Mouse (Mus musculus): Measurements from ENCODE around the gene Cplx2. TPM values are rescaled to one million over a fixed set of nuclear protein-coding genes. Genes with fewer than 3 reads are reported as not detected.

Cplx2 gene
- 5.5 TPM in 2 replicates for polyA plus RNA-seq (2016; fragmentation: Nextera tagmentation; extraction: Ambion mirVana)

DNA sequence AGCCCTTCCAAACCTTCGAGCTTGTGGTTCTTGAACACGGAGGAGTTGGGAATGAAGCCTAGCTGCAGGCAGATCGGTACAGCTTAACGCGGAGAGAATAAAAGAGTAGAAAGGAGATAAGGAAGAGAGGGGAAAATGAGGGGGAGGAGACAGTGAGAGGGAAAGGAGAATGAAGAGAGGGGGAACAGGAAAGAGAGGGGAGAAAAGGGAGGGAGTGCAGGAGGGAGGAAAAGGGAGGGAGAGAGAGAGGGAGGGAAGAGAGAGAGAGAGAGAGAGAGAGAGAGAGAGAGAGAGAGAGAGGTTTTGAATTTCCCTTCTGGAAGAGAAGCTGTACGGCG is at the start of gene Cplx2:
Gene Cplx2 (plus strand): TSS at position 301 of the 338 bp plus-strand sequence.
- 3% methylated on average over 7 of the region's 7 CpGs for WGBS
- Histone ChIP-seq H3K27ac (peak within 1 kb of the TSS; percentile 68), H3K4me1 (peaks cover 41% of the 10 kb centered on the region), H3K27me3 (ENCODE audit: poor library complexity, severe bottlenecking) (peaks cover 65% of the 10 kb centered on the region), H3K36me3 (replicated peaks) (no peaks in the 10 kb centered on the region), H3K9me3 (no peaks in the 10 kb centered on the region), H3K4me3 (peak within 1 kb of the TSS; percentile 53)
- DNase-seq (ENCODE audit: extremely low spot score, low spot score), result no peak

DNA sequence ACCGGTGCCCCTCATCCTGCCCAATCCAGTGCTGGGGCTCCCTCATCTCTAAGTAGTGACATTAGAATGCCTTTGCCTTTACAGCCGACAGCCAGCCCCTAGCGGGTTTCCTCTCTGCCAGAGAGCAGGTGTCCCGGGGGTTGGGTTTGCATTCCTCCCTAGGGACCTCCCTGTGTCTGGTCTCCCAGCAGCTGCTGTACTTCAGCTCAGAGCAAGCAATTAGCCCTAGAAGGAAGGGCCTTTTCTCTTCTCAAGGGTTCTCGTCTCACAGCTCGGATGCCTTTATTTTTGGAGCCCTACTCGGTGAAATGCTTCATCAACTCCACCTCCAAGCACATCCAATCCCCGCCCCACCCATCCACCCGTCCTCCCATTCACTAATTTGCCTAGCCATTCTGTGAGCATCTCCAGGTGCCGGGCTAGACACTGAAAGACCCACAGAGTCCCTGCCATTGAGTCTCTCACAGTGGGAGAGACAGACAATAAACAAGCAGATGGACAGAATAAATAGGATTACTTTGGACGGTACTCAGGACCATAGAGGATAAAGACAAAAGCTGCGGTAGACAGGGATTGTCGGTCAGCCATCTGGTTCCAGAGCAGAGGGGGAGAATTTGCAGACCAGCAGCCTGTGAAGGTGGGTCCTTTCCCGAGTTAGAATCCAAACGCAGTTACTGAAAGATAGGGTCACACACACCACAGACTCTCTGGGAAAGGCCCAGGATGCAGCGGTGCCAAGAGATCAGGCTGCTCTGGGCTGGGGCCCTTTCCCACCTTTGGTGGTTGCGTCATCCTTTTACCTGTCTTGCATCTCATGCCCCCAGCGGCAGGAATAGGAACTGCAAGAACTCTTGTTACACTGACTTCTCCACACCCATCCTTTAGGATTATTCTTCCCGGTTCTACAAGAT is 48.5 kb upstream of the Cplx2 start:
- Histone ChIP-seq H3K4me1 (peaks cover 52% of the 10 kb centered on the region), H3K9me3 (no peaks in the 10 kb centered on the region), H3K27ac (peak overlapping the region; percentile 33; the same call in 1 of the 2 replicates), H3K4me3 (no peak overlapping the region), H3K36me3 (replicated peaks) (no peaks in the 10 kb centered on the region), H3K27me3 (ENCODE audit: poor library complexity, severe bottlenecking) (peaks cover 17% of the 10 kb centered on the region; the same call in 1 of the 2 replicates)
- DNase-seq (ENCODE audit: extremely low spot score, low spot score), result peak; percentile 44
- WGBS, result 25% methylated on average over 19 of the region's 19 CpGs

DNA sequence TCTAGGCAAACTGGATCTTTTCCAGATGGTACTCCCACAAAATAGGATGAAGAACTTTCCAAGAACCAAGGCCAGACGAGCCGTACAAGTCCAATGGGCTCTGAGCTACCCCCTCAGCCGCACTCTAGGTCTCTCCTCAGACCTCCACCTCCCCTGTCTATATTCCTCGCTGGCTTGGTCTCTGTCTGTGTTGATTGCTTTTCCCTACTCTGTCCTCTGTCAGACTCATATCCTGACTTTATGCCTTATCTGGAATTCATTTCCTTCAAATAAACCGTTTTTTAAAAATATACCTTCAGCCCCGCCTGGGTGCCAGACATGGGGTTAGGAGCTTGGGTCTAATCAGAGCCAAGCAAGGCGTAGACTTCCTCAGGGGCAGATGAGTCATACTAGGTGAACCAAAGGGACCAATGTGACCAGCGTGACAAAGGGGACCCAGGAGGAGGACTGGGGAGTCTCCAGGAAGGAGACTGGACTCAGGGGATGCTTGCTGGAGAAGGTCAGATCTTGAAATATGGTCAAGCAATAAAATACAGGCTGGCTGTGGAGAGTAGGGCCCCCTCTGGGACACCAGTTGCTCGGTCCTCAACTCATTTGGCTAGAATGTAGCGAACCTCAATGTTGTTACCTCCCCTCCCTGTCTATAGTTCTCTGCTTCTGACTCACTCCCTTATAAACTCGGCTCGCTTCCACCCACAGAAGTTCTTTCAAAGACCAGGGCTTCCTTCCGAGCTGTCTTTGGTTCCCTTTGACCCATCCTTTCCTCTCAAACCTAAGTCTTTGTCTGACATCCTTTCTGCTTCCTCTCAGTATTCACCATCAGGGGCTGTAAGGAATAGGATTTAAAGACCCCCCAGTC is 47.6 kb upstream of the Cplx2 start:
- no peak for DNase-seq (ENCODE audit: extremely low spot score, low spot score)
- no peaks in the 10 kb centered on the region for H3K9me3 ChIP-seq
- H3K4me3 ChIP-seq, result no peak overlapping the region
- H3K36me3 ChIP-seq (replicated peaks), result no peaks in the 10 kb centered on the region
- WGBS, result 73% methylated on average over 13 of the region's 13 CpGs
- peaks cover 17% of the 10 kb centered on the region; the same call in 1 of the 2 replicates for H3K27me3 ChIP-seq (ENCODE audit: poor library complexity, severe bottlenecking)
- peak overlapping the region; percentile 65; the same call in 1 of the 2 replicates for H3K27ac ChIP-seq
- H3K4me1 ChIP-seq, result peaks cover 61% of the 10 kb centered on the region

DNA sequence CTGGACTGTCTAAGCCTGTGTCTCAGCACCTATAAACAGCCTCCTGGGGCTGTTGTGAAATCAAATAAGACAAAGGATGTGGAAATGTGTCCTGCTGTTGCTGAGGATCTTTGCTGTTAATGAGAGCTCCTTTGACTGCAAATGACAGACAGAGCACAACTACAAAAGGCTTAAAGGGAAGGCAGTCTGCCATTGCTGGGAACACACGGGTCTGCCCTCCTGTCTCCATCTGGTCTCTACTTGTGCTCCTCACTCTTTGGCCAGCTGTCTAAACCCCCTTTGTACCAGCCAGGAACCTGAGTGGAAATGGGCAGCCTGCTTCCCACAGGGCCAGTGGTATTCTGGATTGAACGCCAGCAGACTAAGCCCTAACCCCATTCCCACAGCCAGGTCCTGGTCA is 47.0 kb upstream of the Cplx2 start:
- 51% methylated on average over 2 of the region's 2 CpGs for WGBS
- H3K4me1 ChIP-seq, result peaks cover 66% of the 10 kb centered on the region

DNA sequence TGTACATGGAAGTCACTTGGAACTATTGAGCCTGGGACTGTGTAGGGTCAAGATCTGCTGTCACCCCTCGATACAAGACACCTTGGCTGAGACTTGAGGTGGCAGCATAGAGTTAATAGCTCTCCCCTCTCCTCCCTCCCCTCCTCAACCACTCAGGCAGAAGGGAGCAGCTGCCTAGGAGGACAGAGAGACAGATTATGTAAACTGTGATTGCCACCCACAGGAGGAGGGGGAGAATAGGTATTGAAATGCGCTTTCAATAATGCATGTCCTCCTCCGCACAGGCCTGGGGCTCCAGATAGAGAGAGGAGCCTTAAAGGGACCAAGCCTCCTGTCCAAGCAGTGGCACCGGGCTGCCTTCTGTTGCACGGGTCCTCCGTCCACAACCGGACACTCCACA is 45.3 kb upstream of the Cplx2 start:
- 60% methylated on average over 7 of the region's 7 CpGs for WGBS

More for the DNA sequence above, 47.0 kb upstream of the Cplx2 start:
- Histone ChIP-seq H3K36me3 (replicated peaks) (no peaks in the 10 kb centered on the region), H3K9me3 (no peaks in the 10 kb centered on the region), H3K27ac (peak overlapping the region; percentile 65), H3K4me3 (no peak overlapping the region), H3K27me3 (ENCODE audit: poor library complexity, severe bottlenecking) (peaks cover 17% of the 10 kb centered on the region; the same call in 1 of the 2 replicates)
- DNase-seq (ENCODE audit: extremely low spot score, low spot score), result no peak

DNA sequence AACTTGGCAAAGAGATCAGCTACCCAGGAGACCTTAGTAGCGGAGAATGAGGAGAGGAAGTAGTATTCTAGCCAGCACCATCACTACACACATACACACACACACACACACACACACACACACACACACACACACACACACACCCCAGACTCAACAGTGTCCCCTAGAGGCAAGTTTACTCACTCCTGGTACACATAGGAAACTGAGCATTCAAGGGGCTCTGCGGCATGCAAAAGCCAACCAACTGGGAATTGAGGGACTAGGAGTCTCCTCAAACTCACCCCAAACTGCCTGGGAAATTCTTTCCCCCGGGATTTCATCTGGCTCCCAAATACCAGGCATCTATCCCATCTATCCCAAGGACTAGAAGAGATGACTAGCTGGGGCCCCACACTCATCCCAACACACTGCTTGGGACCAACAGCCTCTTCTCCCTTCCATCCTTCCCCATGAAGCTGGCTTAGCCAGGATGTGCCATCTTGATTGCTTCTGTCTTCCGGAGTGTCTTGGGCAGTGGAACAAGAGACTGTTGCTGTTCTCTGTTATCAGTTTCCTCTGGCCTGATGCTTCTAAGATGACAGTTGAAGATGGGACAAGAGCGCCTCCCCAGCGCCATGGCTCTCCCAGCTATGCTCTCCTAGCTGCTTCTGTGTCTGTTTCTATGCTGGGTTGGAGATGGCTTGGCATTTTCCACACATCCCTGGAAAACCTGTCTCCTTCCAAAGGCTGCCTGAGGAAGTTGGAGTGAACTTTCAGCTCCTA is 44.3 kb upstream of the Cplx2 start:
- DNase-seq (ENCODE audit: extremely low spot score, low spot score), result no peak
- peaks cover 21% of the 10 kb centered on the region for H3K27me3 ChIP-seq (ENCODE audit: poor library complexity, severe bottlenecking)
- H3K4me3 ChIP-seq, result no peak overlapping the region
- 86% methylated on average over 6 of the region's 6 CpGs for WGBS
- H3K4me1 ChIP-seq, result peaks cover 85% of the 10 kb centered on the region
- H3K36me3 ChIP-seq (replicated peaks), result no peaks in the 10 kb centered on the region
- no peaks in the 10 kb centered on the region for H3K9me3 ChIP-seq
- H3K27ac ChIP-seq, result peak overlapping the region; percentile 48

More for the DNA sequence above, 45.3 kb upstream of the Cplx2 start:
- Histone ChIP-seq H3K4me1 (peaks cover 75% of the 10 kb centered on the region), H3K27me3 (ENCODE audit: poor library complexity, severe bottlenecking) (peaks cover 17% of the 10 kb centered on the region), H3K36me3 (replicated peaks) (no peaks in the 10 kb centered on the region), H3K9me3 (no peaks in the 10 kb centered on the region), H3K27ac (peak overlapping the region; percentile 48; the same call in 1 of the 2 replicates), H3K4me3 (no peak overlapping the region)
- DNase-seq (ENCODE audit: extremely low spot score, low spot score), result no peak

DNA sequence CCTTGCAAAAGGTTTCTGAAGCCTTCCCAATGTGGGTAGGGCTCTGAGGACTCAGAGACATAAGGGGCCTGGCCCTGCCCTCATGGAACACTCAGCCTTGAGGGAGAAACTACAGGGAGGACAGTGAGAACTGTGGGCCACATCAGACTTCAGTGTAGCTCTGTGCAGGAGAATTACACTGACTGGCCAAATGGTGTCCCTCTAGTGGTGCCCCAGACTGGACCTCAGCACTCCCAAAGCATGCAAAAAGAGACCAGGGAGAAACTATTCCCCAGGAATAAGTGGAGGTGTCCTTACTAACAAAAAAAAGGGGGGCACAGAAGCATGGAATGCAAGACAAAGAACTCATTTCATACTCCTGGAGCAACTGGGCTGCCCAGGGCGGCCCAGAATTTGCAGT is 43.1 kb upstream of the Cplx2 start:
- Histone ChIP-seq H3K27ac (peak overlapping the region; percentile 84), H3K4me3 (no peak overlapping the region), H3K9me3 (no peaks in the 10 kb centered on the region), H3K36me3 (replicated peaks) (no peaks in the 10 kb centered on the region), H3K27me3 (ENCODE audit: poor library complexity, severe bottlenecking) (peaks cover 13% of the 10 kb centered on the region; the same call in 1 of the 2 replicates), H3K4me1 (peaks cover 89% of the 10 kb centered on the region)
- no peak for DNase-seq (ENCODE audit: extremely low spot score, low spot score)
- WGBS, result 68% methylated on average over 1 of the region's 1 CpGs

DNA sequence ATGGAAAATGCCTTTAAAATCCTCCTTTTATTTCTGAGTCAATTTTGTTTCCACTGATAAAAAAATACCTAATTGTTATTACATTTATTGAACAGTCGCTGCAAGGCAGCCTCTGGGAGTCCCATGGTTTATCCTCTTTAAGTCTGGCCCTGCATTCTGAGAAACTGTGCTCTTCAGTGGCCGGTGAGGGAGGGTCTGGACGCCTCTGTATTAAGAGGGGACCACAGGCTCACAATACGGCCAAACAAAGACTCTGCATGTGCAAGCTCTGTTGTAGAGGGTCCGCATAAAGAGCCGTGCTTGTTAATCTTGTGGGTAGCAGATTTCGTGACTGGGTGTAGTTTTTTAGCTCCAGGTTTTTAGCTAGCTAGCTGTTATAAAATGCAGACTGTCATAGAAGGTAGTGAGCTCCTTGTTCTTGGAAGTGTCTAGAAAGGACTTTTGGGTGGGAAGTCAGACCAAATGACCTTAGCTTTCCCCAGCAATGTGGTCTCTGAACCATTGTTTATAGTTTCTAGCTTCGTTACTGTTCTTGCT is 42.1 kb upstream of the Cplx2 start:
- no peaks in the 10 kb centered on the region for H3K9me3 ChIP-seq
- H3K27me3 ChIP-seq (ENCODE audit: poor library complexity, severe bottlenecking), result peaks cover 13% of the 10 kb centered on the region; the same call in 1 of the 2 replicates
- H3K36me3 ChIP-seq (replicated peaks), result no peaks in the 10 kb centered on the region
- H3K27ac ChIP-seq, result peak overlapping the region; percentile 84
- WGBS, result 19% methylated on average over 8 of the region's 8 CpGs
- peak; percentile 46 for DNase-seq (ENCODE audit: extremely low spot score, low spot score)
- peaks cover 80% of the 10 kb centered on the region for H3K4me1 ChIP-seq
- peak overlapping the region; percentile 5; the same call in 1 of the 2 replicates for H3K4me3 ChIP-seq

DNA sequence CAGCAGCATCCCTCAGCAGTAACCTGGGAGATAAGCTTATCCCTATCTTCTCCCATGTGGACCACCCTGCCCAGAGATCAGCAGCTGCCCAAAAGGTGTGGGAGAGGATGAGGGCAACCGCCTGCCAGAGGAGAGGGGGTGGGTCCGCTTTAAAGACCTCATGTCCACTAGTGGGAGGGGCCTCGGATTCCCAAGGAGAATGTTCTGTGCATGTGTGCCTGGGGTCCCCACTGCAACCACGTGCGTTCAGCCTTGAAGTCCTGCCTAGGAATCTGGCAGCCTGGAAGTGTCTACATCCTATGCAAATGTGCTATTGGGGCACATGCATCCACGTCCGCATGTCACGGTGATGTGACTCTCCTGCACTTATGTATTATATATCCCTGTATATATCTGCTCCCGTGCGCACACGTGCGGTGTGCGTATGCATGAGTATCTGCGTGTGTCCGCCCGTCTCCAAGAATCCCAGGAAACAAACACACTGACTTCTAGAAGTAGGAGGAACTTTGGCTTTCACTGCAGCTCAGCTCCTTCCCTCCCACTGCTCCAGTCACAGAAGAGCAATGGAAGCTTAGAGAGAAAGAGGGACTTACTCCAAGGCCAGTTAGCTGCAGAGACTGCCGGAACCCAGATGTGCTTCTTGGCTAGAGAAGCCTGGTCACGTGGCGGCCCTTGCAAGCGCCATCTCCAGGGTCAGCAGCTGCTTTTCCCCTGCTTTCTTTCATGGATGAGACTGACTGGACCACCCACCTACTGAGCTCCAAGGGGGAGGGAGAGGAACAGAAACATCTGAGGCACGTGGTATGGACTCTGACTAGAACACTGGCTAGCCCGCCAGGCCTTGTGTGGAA is 39.1 kb upstream of the Cplx2 start:
- Histone ChIP-seq H3K4me1 (peaks cover 55% of the 10 kb centered on the region), H3K27me3 (ENCODE audit: poor library complexity, severe bottlenecking) (peaks cover 6% of the 10 kb centered on the region; the same call in 1 of the 2 replicates), H3K4me3 (no peak overlapping the region), H3K36me3 (replicated peaks) (no peaks in the 10 kb centered on the region), H3K27ac (peak overlapping the region; percentile 58), H3K9me3 (no peaks in the 10 kb centered on the region)
- DNase-seq (ENCODE audit: extremely low spot score, low spot score), result peak; percentile 56
- WGBS, result 71% methylated on average over 22 of the region's 22 CpGs

DNA sequence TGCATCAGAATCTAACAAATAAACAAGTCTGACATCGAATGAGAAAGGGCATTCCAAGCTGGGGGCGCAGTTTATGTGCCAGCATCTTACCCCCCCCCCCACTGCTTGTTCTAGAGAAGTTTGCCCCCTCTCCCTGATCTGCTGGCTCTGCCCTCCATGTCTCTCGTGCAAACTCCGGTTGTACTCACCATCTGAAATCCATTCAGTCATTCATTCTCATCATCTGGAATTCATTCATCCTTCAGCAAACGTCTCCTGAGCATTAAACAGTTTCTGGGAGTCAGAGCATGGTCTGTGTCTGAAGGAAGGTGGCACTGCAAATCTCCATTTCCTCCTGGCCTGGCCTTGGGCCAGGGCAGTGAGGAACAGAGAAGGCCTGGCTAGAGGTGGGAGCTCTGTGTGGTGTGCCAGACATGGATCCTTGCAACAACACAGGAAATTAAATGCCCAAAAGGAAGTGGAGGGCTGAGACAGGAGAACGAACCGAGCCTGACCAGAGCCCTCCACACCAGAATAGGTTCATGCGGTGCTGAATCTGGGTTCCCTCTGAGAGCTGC is 38.1 kb upstream of the Cplx2 start:
- H3K4me3 ChIP-seq, result no peak overlapping the region
- 71% methylated on average over 8 of the region's 8 CpGs for WGBS
- no peak for DNase-seq (ENCODE audit: extremely low spot score, low spot score)
- peak overlapping the region; percentile 58; the same call in 1 of the 2 replicates for H3K27ac ChIP-seq
- H3K4me1 ChIP-seq, result peaks cover 50% of the 10 kb centered on the region
- H3K27me3 ChIP-seq (ENCODE audit: poor library complexity, severe bottlenecking), result peaks cover 5% of the 10 kb centered on the region; the same call in 1 of the 2 replicates
- H3K36me3 ChIP-seq (replicated peaks), result no peaks in the 10 kb centered on the region
- H3K9me3 ChIP-seq, result no peaks in the 10 kb centered on the region

DNA sequence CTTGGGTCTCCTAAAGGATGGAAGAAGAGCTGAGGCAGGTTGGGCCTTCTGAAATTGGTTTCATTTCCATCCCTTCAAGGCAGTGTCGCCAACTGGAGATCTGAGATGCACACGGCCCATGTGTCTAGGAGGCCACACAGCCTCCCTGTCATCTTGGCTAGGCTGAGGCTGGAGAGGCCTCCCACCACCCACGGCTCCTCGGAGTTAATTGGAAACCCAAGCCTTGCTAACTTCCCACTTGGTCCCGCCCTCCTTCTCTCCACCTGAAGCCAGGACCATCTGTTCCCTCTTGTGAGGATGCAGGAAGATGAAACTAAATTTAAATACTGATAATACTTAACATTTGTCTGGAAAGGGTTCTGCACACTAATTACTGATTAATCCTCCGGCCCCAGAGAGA is 34.1 kb upstream of the Cplx2 start:
- no peak overlapping the region for H3K27ac ChIP-seq
- WGBS, result 76% methylated on average over 6 of the region's 6 CpGs
- no peaks in the 10 kb centered on the region for H3K36me3 ChIP-seq (replicated peaks)
- H3K4me1 ChIP-seq, result peaks cover 11% of the 10 kb centered on the region
- DNase-seq (ENCODE audit: extremely low spot score, low spot score), result no peak
- H3K27me3 ChIP-seq (ENCODE audit: poor library complexity, severe bottlenecking), result no peaks in the 10 kb centered on the region
- no peaks in the 10 kb centered on the region for H3K9me3 ChIP-seq
- H3K4me3 ChIP-seq, result no peak overlapping the region

All from forebrain, embryonic 10.5 days (tissue).